Mouse (Mus musculus) liver, embryonic 14.5 days (tissue): ENCODE measurements around the gene Lrrc3c. TPM values are rescaled to one million over a fixed set of nuclear protein-coding genes. Genes with fewer than 3 reads are reported as not detected.
"Not testable (repeated sequence)": the region's sequence is repeated elsewhere in the genome, so short reads cannot be mapped to it uniquely, and the experiment has no call there.

Source experiments
- ATAC-seq: fragments of 200-750 bp; cut with Nextera tagmentation; 2 replicates; pipeline ENCODE4 v1.8.0; 2017; ENCODE audit warnings: moderate number of reproducible peaks, mild to moderate bottlenecking, moderate library complexity; ENCODE audit not compliant: insufficient read depth
- DNase-seq, 3 experiments: peaks; one replicate each; pipeline ENCODE4 v3.0.0-alpha.2; 2012 to 2013; ENCODE audit warnings: low read depth in 3 of 3, low spot score in 3 of 3
- H3K27ac ChIP-seq: fragments of 300-500 bp; sonication (generic); 2 replicates; pipeline ENCODE4 v1.5.1; 2014; ENCODE audit warnings: moderate library complexity, mild to moderate bottlenecking, control low read depth, inconsistent platforms
- H3K27me3 ChIP-seq: fragments of 300-500 bp; sonication (generic); 2 replicates; pipeline ENCODE4 v1.6.1; 2014; ENCODE audit warnings: mild to moderate bottlenecking, low read length, moderate library complexity; ENCODE audit not compliant: control insufficient read depth, insufficient read depth
- H3K36me3 ChIP-seq: fragments of 300-500 bp; sonication (generic); replicated peaks from 2 replicates; pipeline ENCODE4 v1.6.1; 2014; ENCODE audit warnings: low read depth; ENCODE audit not compliant: control insufficient read depth, insufficient read depth
- H3K4me1 ChIP-seq, 2 experiments: fragments of 200-500 bp in 1 of 2; fragments of 300-500 bp in 1 of 2; sonication (generic) in 1 of 2; replicated peaks; 2 replicates each; pipeline ENCODE4 v1.6.1; 2012 to 2014; ENCODE audit warnings: antibody characterized with exemption in 1 of 2, inconsistent platforms in 1 of 2, low read length in 1 of 2; ENCODE audit not compliant: control insufficient read depth in 2 of 2, insufficient read depth in 2 of 2
- H3K4me2 ChIP-seq: fragments of 300-500 bp; sonication (generic); 2 replicates; pipeline ENCODE4 v1.6.1; 2014; ENCODE audit warnings: low read depth, mild to moderate bottlenecking, control low read depth, moderate library complexity
- H3K4me3 ChIP-seq, 2 experiments: fragments of 200-500 bp in 1 of 2; fragments of 300-500 bp in 1 of 2; sonication (generic) in 1 of 2; 2 replicates each; pipeline ENCODE4 v1.5.1; 2012 to 2014; ENCODE audit warnings: low read depth in 2 of 2, low read length in 2 of 2, mild to moderate bottlenecking in 2 of 2, control low read depth in 1 of 2, inconsistent platforms in 1 of 2, moderate library complexity in 1 of 2; ENCODE audit not compliant: insufficient read depth in 1 of 2
- H3K9ac ChIP-seq: fragments of 300-500 bp; sonication (generic); replicated peaks from 2 replicates; pipeline ENCODE4 v1.6.1; 2014; ENCODE audit warnings: mild to moderate bottlenecking, control low read depth, moderate library complexity
- H3K9me3 ChIP-seq: fragments of 300-500 bp; sonication (generic); 2 replicates; pipeline ENCODE4 v1.6.1; 2016; ENCODE audit warnings: low read length, mixed read lengths; ENCODE audit not compliant: control insufficient read depth
- CTCF ChIP-seq: IDR thresholded peaks from 2 replicates; pipeline ENCODE4 v1.5.1; 2016; ENCODE audit warnings: antibody characterized with exemption, low read depth, control low read depth
- EP300 ChIP-seq: IDR thresholded peaks from 2 replicates; pipeline ENCODE4 v1.6.1; 2016; ENCODE audit warnings: antibody characterized with exemption, low read depth
- WGBS: fragments of 180-500 bp; shearing (Covaris S2); extraction: QIAGEN DNeasy Blood & Tissue Kit; methylation state at CpG from one replicate; pipeline ENCODE4 v1.1.7; 2014; ENCODE audit not compliant: insufficient replicate concordance; 5-methylcytosine and 5-hydroxymethylcytosine counted together
- polyA plus RNA-seq, 2 experiments: library from polyadenylated mRNA; depleted of rRNA in 1 of 2; stranded (reverse) in 1 of 2; unstranded in 1 of 2; fragments of >200 nt; fragmentation: Nextera tagmentation in 1 of 2; extraction: Ambion mirVana in 1 of 2; gene quantifications; 2 replicates each; pipeline versions ENCODE4 v1.2.1 to v1.2.3; 2012 to 2014

Lrrc3c gene
- polyA plus RNA-seq, 2 experiments = not detected

GRCm38 (mm10) chr11:98628706-98629105 is 30.6 kb downstream of the Lrrc3c start:
- no peaks in the 10 kb centered on the region for H3K9me3 ChIP-seq
- no peak for TF ChIP-seq EP300
- no peak for TF ChIP-seq CTCF
- H3K4me2 ChIP-seq = no peak overlapping the region
- H3K4me1 ChIP-seq = no peaks in the 10 kb centered on the region
- H3K36me3 ChIP-seq = no peaks in the 10 kb centered on the region
- DNase-seq = no peak
- no peak overlapping the region for H3K4me3 ChIP-seq
- H3K27me3 ChIP-seq = no peaks in the 10 kb centered on the region
- 88% methylated on average over 3 of the region's 3 CpGs for WGBS
- H3K9ac ChIP-seq = no peak overlapping the region
- no peak overlapping the region for H3K27ac ChIP-seq
- ATAC-seq = no peak

GRCm38 (mm10) chr11:98630646-98631045 is 32.6 kb downstream of the Lrrc3c start:
- 65% methylated on average over 5 of the region's 5 CpGs for WGBS
- H3K27ac ChIP-seq = no peak overlapping the region
- no peak for ATAC-seq
- H3K27me3 ChIP-seq = no peaks in the 10 kb centered on the region
- H3K9ac ChIP-seq = no peak overlapping the region
- no peaks in the 10 kb centered on the region for H3K9me3 ChIP-seq
- DNase-seq = no peak
- TF ChIP-seq EP300 (no peak), CTCF (no peak)
- H3K4me3 ChIP-seq = no peak overlapping the region
- no peaks in the 10 kb centered on the region for H3K4me1 ChIP-seq
- no peak overlapping the region for H3K4me2 ChIP-seq
- no peaks in the 10 kb centered on the region for H3K36me3 ChIP-seq

GRCm38 (mm10) chr11:98635312-98635970 is 37.4 kb downstream of the Lrrc3c start:
- not testable (repeated sequence) for H3K27me3 ChIP-seq, H3K4me2 ChIP-seq, H3K4me1 ChIP-seq, H3K9me3 ChIP-seq, H3K27ac ChIP-seq, H3K4me3 ChIP-seq, H3K9ac ChIP-seq, H3K36me3 ChIP-seq
- TF ChIP-seq CTCF = peak; percentile 74
- DNase-seq (peak in 2 of 3 experiments; percentile 7 to 14), ATAC-seq (0 out of 2 replicates have a peak, but pooled peaks have one; percentile 21)
- WGBS = 18% methylated on average over 10 of the region's 10 CpGs

GRCm38 (mm10) chr11:98637501-98637900 is 39.4 kb downstream of the Lrrc3c start:
- 54% methylated on average over 1 of the region's 1 CpGs for WGBS
- no peak for TF ChIP-seq EP300
- TF ChIP-seq CTCF = no peak

GRCm38 (mm10) chr11:98640091-98640490 is 42.0 kb downstream of the Lrrc3c start:
- H3K4me3 ChIP-seq = no peak overlapping the region
- H3K9ac ChIP-seq = no peak overlapping the region
- H3K4me1 ChIP-seq = no peaks in the 10 kb centered on the region
- H3K27me3 ChIP-seq = no peaks in the 10 kb centered on the region
- no peak for DNase-seq
- no peak overlapping the region for H3K27ac ChIP-seq
- ATAC-seq = no peak
- H3K9me3 ChIP-seq = no peaks in the 10 kb centered on the region
- no peak overlapping the region for H3K4me2 ChIP-seq
- no peaks in the 10 kb centered on the region for H3K36me3 ChIP-seq
- WGBS = 19% methylated on average over 5 of the region's 5 CpGs
- TF ChIP-seq EP300 (no peak), CTCF (no peak)

More at GRCm38 (mm10) chr11:98637501-98637900, 39.4 kb downstream of the Lrrc3c start:
- no peaks in the 10 kb centered on the region for H3K36me3 ChIP-seq
- H3K9ac ChIP-seq = no peak overlapping the region
- H3K4me2 ChIP-seq = no peak overlapping the region
- ATAC-seq (no peak), DNase-seq (no peak)
- H3K9me3 ChIP-seq = no peaks in the 10 kb centered on the region
- no peak overlapping the region for H3K27ac ChIP-seq
- H3K4me3 ChIP-seq = no peak overlapping the region
- no peaks in the 10 kb centered on the region for H3K4me1 ChIP-seq
- no peaks in the 10 kb centered on the region for H3K27me3 ChIP-seq
